Mouse (Mus musculus) MEL (cell line): ENCODE results near the gene Txnrd1.

Experiments used
- CTCF ChIP-seq, 3 experiments: IDR thresholded peaks in 2 of 3; conservative IDR thresholded peaks in 1 of 3; 2 replicates each; pipeline ENCODE4 v1.5.1; 2011 to 2012; ENCODE audit warnings: low read length in 3 of 3, low read depth in 2 of 3, mild to moderate bottlenecking in 2 of 3, improper control_type of control experiment in 1 of 3, inconsistent platforms in 1 of 3, mixed read lengths in 1 of 3, moderate library complexity in 1 of 3; ENCODE audit not compliant: control insufficient read depth in 1 of 3, insufficient read depth in 1 of 3, poor library complexity in 1 of 3, severe bottlenecking in 1 of 3
- EP300 ChIP-seq, 2 experiments: IDR thresholded peaks; 2 replicates each; pipeline ENCODE4 v1.6.1; 2011; ENCODE audit warnings: improper control_type of control experiment in 2 of 2, low read length in 2 of 2, low read depth in 1 of 2, mild to moderate bottlenecking in 1 of 2
- JUND ChIP-seq: IDR thresholded peaks from 2 replicates; pipeline ENCODE4 v1.6.1; 2011; ENCODE audit warnings: low read depth, mild to moderate bottlenecking, improper control_type of control experiment, low read length
- MAX ChIP-seq: IDR thresholded peaks from 2 replicates; pipeline ENCODE4 v1.6.1; 2011; ENCODE audit warnings: low read length, improper control_type of control experiment
- MAZ ChIP-seq: IDR thresholded peaks from 2 replicates; pipeline ENCODE4 v1.6.1; 2012; ENCODE audit warnings: low read depth, mild to moderate bottlenecking, inconsistent platforms, low read length, improper control_type of control experiment
- MEF2A ChIP-seq: IDR thresholded peaks from 2 replicates; pipeline ENCODE4 v1.6.1; 2014; ENCODE audit warnings: low read depth, mild to moderate bottlenecking, inconsistent platforms, low read length, improper control_type of control experiment; ENCODE audit not compliant: poor library complexity, insufficient replicate concordance, severe bottlenecking; ENCODE audit errors: extremely low read depth
- POLR2A ChIP-seq, 2 experiments: IDR thresholded peaks; 2 replicates each; pipeline ENCODE4 v1.6.1; 2011 to 2012; ENCODE audit warnings: low read length in 2 of 2, mild to moderate bottlenecking in 2 of 2, control low read depth in 1 of 2, improper control_type of control experiment in 1 of 2, low read depth in 1 of 2, moderate library complexity in 1 of 2; ENCODE audit not compliant: control insufficient read depth in 1 of 2, insufficient read depth in 1 of 2, poor library complexity in 1 of 2
- POLR2AphosphoS2 ChIP-seq: IDR thresholded peaks from 2 replicates; pipeline ENCODE4 v1.6.1; 2011; ENCODE audit warnings: low read length, improper control_type of control experiment
- RAD21 ChIP-seq: IDR thresholded peaks from 2 replicates; pipeline ENCODE4 v1.6.1; 2011; ENCODE audit warnings: mild to moderate bottlenecking, low read depth, low read length, improper control_type of control experiment
- SIN3A ChIP-seq: IDR thresholded peaks from 2 replicates; pipeline ENCODE4 v1.6.1; 2012; ENCODE audit warnings: low read length, improper control_type of control experiment, inconsistent platforms
- TAL1 ChIP-seq: IDR thresholded peaks from 2 replicates; pipeline ENCODE4 v1.6.1; 2012; ENCODE audit warnings: mild to moderate bottlenecking, inconsistent platforms, low read length, moderate library complexity, mixed read lengths
- USF1 ChIP-seq: IDR thresholded peaks from 2 replicates; pipeline ENCODE4 v1.6.1; 2014; ENCODE audit warnings: low read depth, mild to moderate bottlenecking, inconsistent platforms, low read length, improper control_type of control experiment, moderate library complexity
- ZC3H11A ChIP-seq: IDR thresholded peaks from 2 replicates; pipeline ENCODE4 v1.6.1; 2012; ENCODE audit warnings: low read depth, mild to moderate bottlenecking, inconsistent platforms, low read length, improper control_type of control experiment
- ZMIZ1 ChIP-seq: IDR thresholded peaks from 2 replicates; pipeline ENCODE4 v1.6.1; 2012; ENCODE audit warnings: low read depth, mild to moderate bottlenecking, inconsistent platforms, low read length, improper control_type of control experiment, moderate library complexity

- TF ChIP-seq RAD21 (no peak), MAZ (no peak), CTCF (IDR thresholded peaks at IDR 0.05 in 2 of 3, conservative IDR thresholded peaks at IDR 0.05 in 1 of 3; ENCODE audit: control insufficient read depth in 1 of 3, insufficient read depth in 1 of 3, low read depth in 2 of 3, low read length in 3 of 3, poor library complexity in 1 of 3, severe bottlenecking in 1 of 3) (no peak), SIN3A (no peak), USF1 (no peak), JUND (no peak), POLR2A (IDR thresholded peaks at IDR 0.05; ENCODE audit: control insufficient read depth in 1 of 2, insufficient read depth in 1 of 2, low read depth in 1 of 2, low read length in 2 of 2, poor library complexity in 1 of 2) (no peak), ZC3H11A (no peak), ZMIZ1 (no peak), EP300 (IDR thresholded peaks at IDR 0.05; ENCODE audit: low read depth in 1 of 2, low read length in 2 of 2) (no peak), MAX (no peak), TAL1 (no peak), POLR2AphosphoS2 (no peak), MEF2A (no peak)
Measured at GRCm38 (mm10) chr10:82823779-82824177, 10.0 kb upstream of the Txnrd1 start.
